Mouse (Mus musculus): ENCODE measurements around the gene St8sia2.

St8sia2 gene

GRCm38 (mm10) chr7:74013601-74014175 is at the start of gene St8sia2:
Gene St8sia2, minus strand, starts transcription at chr7:74013690.
- DNase-seq, result peak; percentile 94

GRCm38 (mm10) chr7:74061076-74061475 is 47.6 kb upstream of the St8sia2 start:
- peak; percentile 61 for DNase-seq

GRCm38 (mm10) chr7:74060306-74060946 is 46.9 kb upstream of the St8sia2 start:
- peak; percentile 93 for DNase-seq

- no peak for DNase-seq
Observed at GRCm38 (mm10) chr7:74059684-74060083, 46.2 kb upstream of the St8sia2 start.

DNA sequence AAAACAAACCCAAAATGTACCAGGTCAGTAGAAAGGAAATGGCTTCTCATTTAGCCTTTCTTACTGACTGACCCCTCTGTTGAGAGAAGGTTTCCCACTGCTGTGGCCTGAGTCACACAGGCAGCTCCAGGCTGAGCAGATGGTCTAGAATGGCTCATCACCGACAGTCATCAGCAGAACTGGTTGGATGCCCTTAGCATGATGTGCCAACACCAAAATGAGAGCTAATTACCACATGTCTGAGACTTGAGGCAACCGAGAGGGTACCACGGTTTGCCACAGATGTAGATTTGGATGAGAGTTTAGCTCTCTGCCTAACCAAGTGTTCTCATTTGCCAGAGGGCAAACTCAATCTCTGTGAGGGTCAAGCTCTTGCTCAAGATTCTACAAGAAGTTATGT is 42.3 kb upstream of the St8sia2 start:
- peak; percentile 22 for DNase-seq

DNA sequence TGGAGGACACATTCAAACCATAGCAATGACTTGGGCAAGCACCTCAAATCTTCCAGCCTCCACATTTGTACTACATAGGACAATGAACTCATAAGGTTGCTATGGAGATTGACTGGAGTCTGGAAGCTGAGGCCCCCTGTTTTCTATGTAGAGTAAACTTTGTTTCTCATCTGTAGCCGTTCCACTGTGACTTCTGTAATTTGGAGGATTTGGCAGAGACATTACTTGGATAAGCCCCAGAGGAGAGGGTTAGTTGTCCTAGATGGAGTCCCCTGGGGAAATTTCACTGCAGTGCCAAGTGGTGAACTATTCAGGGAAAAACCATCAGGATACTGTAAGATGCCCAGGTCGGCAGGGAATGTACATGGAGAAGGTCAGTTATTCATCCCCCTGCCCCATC is 34.1 kb upstream of the St8sia2 start:
- no peak for DNase-seq

DNA sequence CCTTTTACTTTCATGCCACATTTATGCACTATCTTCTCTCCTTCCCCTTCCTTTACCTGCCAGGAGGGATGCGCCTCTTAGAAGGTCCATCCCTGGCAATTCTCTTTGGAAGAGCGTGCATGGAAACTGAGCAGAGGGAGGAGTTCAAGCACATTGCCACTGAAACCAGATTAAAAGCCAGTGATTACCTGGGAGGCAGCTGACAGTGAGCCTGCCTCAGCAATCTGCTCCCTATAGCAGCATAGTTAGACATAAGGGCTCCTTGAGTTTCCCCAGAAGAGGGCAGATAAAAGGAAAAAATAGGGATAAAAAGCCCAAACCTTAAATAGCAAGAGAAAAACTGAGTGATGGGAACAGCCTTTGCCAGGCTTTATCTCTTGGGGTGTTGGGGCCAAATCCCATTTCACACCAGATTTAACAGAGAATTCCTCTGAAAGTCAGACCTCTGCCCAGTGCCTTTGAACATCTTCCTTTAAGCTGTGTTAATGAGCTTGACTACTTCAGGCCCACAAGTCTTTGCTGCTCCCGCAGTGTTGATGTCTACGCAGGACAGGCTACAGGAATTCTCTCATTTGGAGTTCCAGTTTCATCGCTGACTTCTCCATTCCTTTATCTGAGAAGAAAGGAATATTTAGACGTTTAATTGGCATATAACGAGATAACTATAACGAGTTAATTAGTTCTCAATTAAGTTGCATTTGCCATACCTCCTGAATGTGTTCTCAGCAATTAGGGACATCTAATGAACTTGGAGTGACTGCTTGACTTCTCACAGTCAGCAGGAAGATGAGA is 31.9 kb upstream of the St8sia2 start:
- DNase-seq, result peak; percentile 56

GRCm38 (mm10) chr7:74043562-74044138 is 30.2 kb upstream of the St8sia2 start:
- peak; percentile 93 for DNase-seq

GRCm38 (mm10) chr7:74025007-74025406 is 11.5 kb upstream of the St8sia2 start:
- DNase-seq, result no peak

GRCm38 (mm10) chr7:74024171-74024570 is 10.7 kb upstream of the St8sia2 start:
- DNase-seq, result no peak

DNA sequence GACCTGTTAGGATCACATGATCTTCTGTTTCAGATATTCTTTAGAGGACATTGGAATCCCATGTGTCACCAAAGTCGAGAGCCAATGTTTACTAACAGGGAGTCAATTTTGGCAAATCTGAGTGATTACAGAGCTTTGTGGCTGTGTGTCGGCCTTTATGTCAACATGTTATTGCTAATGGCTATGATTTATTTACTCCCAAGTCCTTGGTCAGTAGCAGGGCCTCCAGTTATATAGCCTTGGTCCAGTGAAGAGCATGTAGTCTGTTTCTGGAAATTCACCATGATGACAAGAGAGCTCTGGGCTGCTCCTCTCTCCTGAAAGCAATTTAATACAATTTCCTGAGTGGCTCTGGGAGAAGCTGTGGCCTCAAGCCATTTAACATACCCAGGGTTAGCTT is 9.1 kb upstream of the St8sia2 start:
- DNase-seq, result no peak

GRCm38 (mm10) chr7:74021771-74022170 is 8.3 kb upstream of the St8sia2 start:
- no peak for DNase-seq

DNA sequence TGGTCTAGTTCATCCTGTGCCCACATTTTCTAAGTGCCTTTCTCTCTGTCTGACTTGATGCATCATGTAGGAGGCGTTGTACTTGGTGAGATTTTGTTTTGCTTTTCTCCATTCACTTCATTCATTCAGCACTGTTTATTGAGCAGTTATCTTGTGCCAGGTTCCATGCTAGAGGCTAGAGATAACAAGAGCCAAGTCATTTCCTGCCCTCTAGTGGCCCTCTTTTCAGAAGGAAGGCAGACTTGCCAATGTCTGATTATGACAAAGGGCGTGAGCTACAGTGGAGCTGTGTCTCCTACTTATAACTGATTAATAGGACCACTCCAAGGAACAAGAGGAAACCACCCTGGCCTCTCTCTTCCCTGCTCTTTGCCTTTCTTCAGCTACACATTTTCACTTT is 3.1 kb upstream of the St8sia2 start:
- no peak for DNase-seq

DNA sequence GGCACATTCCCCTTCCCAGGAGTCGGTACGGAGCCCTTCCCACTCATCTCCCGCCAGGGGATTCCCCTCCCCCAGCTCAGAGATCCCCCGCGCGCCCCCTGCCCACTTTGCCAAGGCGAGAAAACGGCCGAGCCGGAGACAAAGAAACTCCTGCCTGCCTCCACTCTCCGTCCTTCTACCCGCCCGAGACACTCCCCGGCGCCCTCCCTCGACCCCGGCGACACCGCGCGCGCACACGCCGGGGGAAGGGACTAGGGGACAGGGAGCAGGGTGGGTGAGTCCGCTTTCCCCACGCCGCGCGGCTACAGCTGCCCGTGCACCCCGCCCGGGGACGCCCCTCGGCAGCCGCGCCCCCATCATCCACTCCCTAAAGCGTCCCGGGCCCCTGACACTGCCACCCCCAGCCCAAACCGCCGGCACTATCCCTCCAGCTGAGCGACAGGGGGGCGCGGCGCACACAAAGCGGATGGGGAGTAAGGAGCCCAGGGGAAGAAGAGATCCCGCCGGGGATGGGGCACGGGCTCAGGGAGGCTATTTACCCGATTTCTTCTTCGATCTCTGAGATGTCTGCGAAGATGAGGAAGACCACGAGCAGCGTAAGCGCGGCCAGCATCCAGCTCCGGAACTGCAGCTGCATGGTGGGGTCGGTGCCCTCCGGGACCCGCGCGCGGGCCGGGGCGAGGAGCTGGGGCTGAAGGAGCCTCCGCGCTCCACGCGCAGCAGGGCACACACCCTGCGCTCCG is 461 bp downstream of the St8sia2 start:
- peak; percentile 91 for DNase-seq

DNA sequence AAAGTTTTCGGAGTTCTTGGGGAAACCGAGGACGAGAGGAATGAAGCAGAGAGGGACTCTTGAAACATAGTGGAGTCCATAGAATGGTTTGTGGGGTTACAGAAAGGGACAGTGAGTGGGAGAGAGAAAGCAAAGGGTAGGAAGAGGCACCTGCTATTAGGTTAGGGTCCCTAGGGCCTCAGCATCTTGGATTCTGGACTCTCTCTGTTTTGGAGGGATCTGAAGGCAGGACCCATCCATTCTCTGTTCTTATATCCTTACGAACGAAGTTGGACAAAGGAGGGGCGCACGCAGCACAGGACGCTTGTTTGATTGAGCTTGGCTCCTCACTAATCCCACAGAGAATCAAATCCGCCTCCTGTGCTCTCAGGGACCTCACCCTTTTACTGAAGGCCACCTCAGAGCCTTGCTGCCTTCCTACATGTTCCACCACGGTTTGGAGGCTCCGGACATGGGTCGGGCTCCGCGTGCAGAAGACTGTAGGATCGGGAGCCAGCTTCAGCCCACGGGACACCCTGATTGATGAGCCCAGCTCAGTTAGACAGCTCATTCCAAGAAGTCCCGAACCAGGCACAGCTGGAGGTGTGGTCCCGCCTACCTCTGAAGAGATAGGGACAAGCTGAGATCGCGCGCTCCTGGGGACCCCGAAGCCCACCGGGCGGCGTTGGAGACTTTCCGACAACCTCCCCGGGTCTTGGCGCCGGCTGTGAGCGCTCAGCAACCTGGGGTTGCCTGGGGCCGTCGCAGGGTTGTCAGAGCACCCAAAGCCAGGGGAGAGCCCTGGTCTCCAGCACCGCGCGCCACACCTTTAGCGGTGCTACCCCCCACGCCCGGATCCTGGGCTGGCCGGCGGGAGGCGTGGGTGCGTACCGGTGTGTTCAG is 1.3 kb downstream of the St8sia2 start:
- DNase-seq, result peak; percentile 79

- DNase-seq, result peak; percentile 61
Observed at GRCm38 (mm10) chr7:74008946-74009542, 4.4 kb downstream of the St8sia2 start.

- DNase-seq, result peak; percentile 87
Observed at GRCm38 (mm10) chr7:74006775-74007371, 6.6 kb downstream of the St8sia2 start.

DNA sequence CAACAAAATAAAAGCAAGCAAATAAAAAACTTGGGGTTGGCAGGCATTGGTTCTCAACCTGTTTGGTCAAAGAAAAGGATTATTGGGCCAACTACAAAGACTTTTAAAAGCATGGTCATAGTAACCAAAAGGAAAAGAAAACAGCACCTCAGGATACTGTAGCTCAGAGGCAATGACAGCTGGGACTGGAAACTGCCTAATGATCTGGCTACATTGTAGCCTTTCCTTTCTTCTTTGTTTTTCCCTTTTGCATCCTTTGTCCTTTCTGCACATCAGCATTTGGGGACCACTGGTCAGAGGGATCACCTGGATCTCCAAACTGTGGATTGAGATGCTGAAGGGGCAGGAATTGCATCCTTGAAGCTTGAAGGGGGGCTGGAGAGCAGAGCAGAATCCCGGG is 7.1 kb downstream of the St8sia2 start:
- no peak for DNase-seq

DNA sequence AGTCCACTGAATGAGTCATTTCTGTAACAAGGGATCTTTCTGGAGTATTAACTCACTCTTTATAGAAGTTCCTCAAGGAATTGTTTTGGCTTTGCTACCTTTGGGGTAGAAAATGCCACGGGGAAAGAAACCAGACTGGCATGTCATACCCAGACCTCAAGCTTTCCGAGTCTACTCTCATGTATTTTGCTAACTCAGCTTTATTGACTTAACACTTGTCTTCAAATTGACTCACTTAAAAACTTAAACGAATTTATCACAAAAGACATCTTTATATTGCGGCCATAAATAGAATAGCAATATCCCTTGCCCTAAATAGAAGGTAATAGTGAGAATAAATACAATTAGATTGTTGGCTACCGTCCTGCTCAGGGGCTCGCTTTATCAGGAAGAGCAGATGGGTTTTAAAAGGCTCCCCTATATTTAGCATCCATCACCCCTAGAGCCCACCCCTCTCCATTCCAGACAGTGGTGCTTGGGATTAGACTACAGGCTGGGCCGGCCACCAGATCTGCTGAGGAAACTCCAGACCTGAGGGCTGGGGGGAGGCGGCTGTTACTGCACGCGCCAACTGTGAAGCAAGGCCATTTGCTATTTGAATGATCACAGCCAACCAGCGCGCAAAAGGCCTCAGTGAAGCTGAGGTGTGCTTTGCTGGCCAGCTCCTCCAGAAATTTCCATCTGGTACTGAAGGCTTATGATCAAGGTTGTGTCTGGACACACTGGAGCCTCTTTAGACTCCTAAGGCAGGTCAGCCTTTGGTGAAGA is 12.6 kb downstream of the St8sia2 start:
- no peak for DNase-seq

GRCm38 (mm10) chr7:73989366-73989765 is 24.1 kb downstream of the St8sia2 start:
- no peak for DNase-seq

Measured in heart, adult 11 months (tissue).